Mouse (Mus musculus) MEL (cell line): ENCODE results near the gene Nek4. TPM values are rescaled to one million over a fixed set of nuclear protein-coding genes. Genes with fewer than 3 reads are reported as not detected.

ENCODE experiments used
- DNase-seq: peaks from one replicate; pipeline ENCODE4 v3.0.0; 2011; ENCODE audit warnings: low read depth, low spot score
- H3K27ac ChIP-seq: 2 replicates; pipeline ENCODE4 v1.5.1; 2012; ENCODE audit warnings: low read depth, mild to moderate bottlenecking, control low read depth, low read length, moderate library complexity; ENCODE audit not compliant: control insufficient read depth
- H3K27me3 ChIP-seq, 2 experiments: fragments of 150-350 bp in 1 of 2; sonication (generic) in 1 of 2; 2 replicates each; pipeline ENCODE4 v1.6.1; 2012; ENCODE audit warnings: low read length in 2 of 2, mild to moderate bottlenecking in 2 of 2, improper control_type of control experiment in 1 of 2, moderate library complexity in 1 of 2; ENCODE audit not compliant: insufficient read depth in 2 of 2, control insufficient read depth in 1 of 2
- H3K36me3 ChIP-seq, 2 experiments: 2 replicates each; pipeline ENCODE4 v1.6.1; 2012 to 2014; ENCODE audit warnings: low read length in 2 of 2, improper control_type of control experiment in 1 of 2, inconsistent platforms in 1 of 2, mild to moderate bottlenecking in 1 of 2; ENCODE audit not compliant: insufficient read depth in 2 of 2, control insufficient read depth in 1 of 2
- H3K4me1 ChIP-seq, 2 experiments: fragments of 150-350 bp in 1 of 2; sonication (generic) in 1 of 2; 2 replicates each; pipeline ENCODE4 v1.6.1; 2012; ENCODE audit warnings: low read length in 2 of 2, improper control_type of control experiment in 1 of 2, mild to moderate bottlenecking in 1 of 2; ENCODE audit not compliant: insufficient read depth in 2 of 2, control insufficient read depth in 1 of 2
- H3K4me3 ChIP-seq, 2 experiments: fragments of 150-350 bp in 1 of 2; sonication (generic) in 1 of 2; 2 replicates each; pipeline ENCODE4 v1.5.1; 2012; ENCODE audit warnings: low read depth in 2 of 2, low read length in 2 of 2, mild to moderate bottlenecking in 2 of 2, moderate library complexity in 2 of 2, control low read depth in 1 of 2, improper control_type of control experiment in 1 of 2; ENCODE audit not compliant: control insufficient read depth in 1 of 2, insufficient read depth in 1 of 2
- H3K79me2 ChIP-seq: 2 replicates; pipeline ENCODE4 v1.6.1; 2012; ENCODE audit warnings: mild to moderate bottlenecking, low read length, moderate library complexity; ENCODE audit not compliant: control insufficient read depth, poor library complexity, insufficient read depth
- H3K9ac ChIP-seq: 2 replicates; pipeline ENCODE4 v1.6.1; 2012; ENCODE audit warnings: low read depth, mild to moderate bottlenecking, control low read depth, low read length, moderate library complexity; ENCODE audit not compliant: control insufficient read depth, poor library complexity, severe bottlenecking
- H3K9me3 ChIP-seq: fragments of 150-350 bp; sonication (generic); replicated peaks from 2 replicates; pipeline ENCODE4 v1.6.1; 2012; ENCODE audit warnings: mild to moderate bottlenecking, low read length, improper control_type of control experiment, moderate library complexity; ENCODE audit not compliant: insufficient read depth
- CHD1 ChIP-seq: IDR thresholded peaks from 2 replicates; pipeline ENCODE4 v1.6.1; 2012; ENCODE audit warnings: low read depth, mild to moderate bottlenecking, inconsistent platforms, low read length, improper control_type of control experiment
- CHD2 ChIP-seq: IDR thresholded peaks from 2 replicates; pipeline ENCODE4 v1.6.1; 2011; ENCODE audit warnings: low read length, improper control_type of control experiment
- CTCF ChIP-seq, 3 experiments: IDR thresholded peaks in 2 of 3; conservative IDR thresholded peaks in 1 of 3; 2 replicates each; pipeline ENCODE4 v1.5.1; 2011 to 2012; ENCODE audit warnings: low read length in 3 of 3, low read depth in 2 of 3, mild to moderate bottlenecking in 2 of 3, improper control_type of control experiment in 1 of 3, inconsistent platforms in 1 of 3, mixed read lengths in 1 of 3, moderate library complexity in 1 of 3; ENCODE audit not compliant: control insufficient read depth in 1 of 3, insufficient read depth in 1 of 3, poor library complexity in 1 of 3, severe bottlenecking in 1 of 3
- E2F4 ChIP-seq: IDR thresholded peaks from 2 replicates; pipeline ENCODE4 v1.6.1; 2011; ENCODE audit warnings: low read depth, low read length, improper control_type of control experiment, borderline replicate concordance
- EP300 ChIP-seq, 2 experiments: IDR thresholded peaks; 2 replicates each; pipeline ENCODE4 v1.6.1; 2011; ENCODE audit warnings: improper control_type of control experiment in 2 of 2, low read length in 2 of 2, low read depth in 1 of 2, mild to moderate bottlenecking in 1 of 2
- ETS1 ChIP-seq: IDR thresholded peaks from 2 replicates; pipeline ENCODE4 v1.6.1; 2012; ENCODE audit warnings: low read depth, mild to moderate bottlenecking, inconsistent platforms, low read length, improper control_type of control experiment, moderate library complexity
- GATA1 ChIP-seq: IDR thresholded peaks from 2 replicates; pipeline ENCODE4 v1.6.1; 2011; ENCODE audit warnings: low read depth, low read length, improper control_type of control experiment
- HCFC1 ChIP-seq: IDR thresholded peaks from 2 replicates; pipeline ENCODE4 v1.6.1; 2012; ENCODE audit warnings: low read depth, mild to moderate bottlenecking, inconsistent platforms, low read length, improper control_type of control experiment, moderate library complexity
- JUND ChIP-seq: IDR thresholded peaks from 2 replicates; pipeline ENCODE4 v1.6.1; 2011; ENCODE audit warnings: low read depth, mild to moderate bottlenecking, improper control_type of control experiment, low read length
- MAX ChIP-seq: IDR thresholded peaks from 2 replicates; pipeline ENCODE4 v1.6.1; 2011; ENCODE audit warnings: low read length, improper control_type of control experiment
- MAZ ChIP-seq: IDR thresholded peaks from 2 replicates; pipeline ENCODE4 v1.6.1; 2012; ENCODE audit warnings: low read depth, mild to moderate bottlenecking, inconsistent platforms, low read length, improper control_type of control experiment
- MEF2A ChIP-seq: IDR thresholded peaks from 2 replicates; pipeline ENCODE4 v1.6.1; 2014; ENCODE audit warnings: low read depth, mild to moderate bottlenecking, inconsistent platforms, low read length, improper control_type of control experiment; ENCODE audit not compliant: poor library complexity, insufficient replicate concordance, severe bottlenecking; ENCODE audit errors: extremely low read depth
- MYB ChIP-seq: IDR thresholded peaks from 2 replicates; pipeline ENCODE4 v1.6.1; 2011; ENCODE audit warnings: mild to moderate bottlenecking, low read depth, low read length, improper control_type of control experiment
- MYC ChIP-seq: IDR thresholded peaks from 2 replicates; pipeline ENCODE4 v1.6.1; 2011; ENCODE audit warnings: low read depth, mild to moderate bottlenecking, low read length, improper control_type of control experiment, moderate library complexity
- NRF1 ChIP-seq: IDR thresholded peaks from 2 replicates; pipeline ENCODE4 v1.6.1; 2014; ENCODE audit warnings: low read depth, mild to moderate bottlenecking, inconsistent platforms, low read length, improper control_type of control experiment, moderate library complexity; ENCODE audit not compliant: poor library complexity, insufficient read depth, severe bottlenecking
- POLR2A ChIP-seq, 2 experiments: IDR thresholded peaks; 2 replicates each; pipeline ENCODE4 v1.6.1; 2011 to 2012; ENCODE audit warnings: low read length in 2 of 2, mild to moderate bottlenecking in 2 of 2, control low read depth in 1 of 2, improper control_type of control experiment in 1 of 2, low read depth in 1 of 2, moderate library complexity in 1 of 2; ENCODE audit not compliant: control insufficient read depth in 1 of 2, insufficient read depth in 1 of 2, poor library complexity in 1 of 2
- POLR2AphosphoS2 ChIP-seq: IDR thresholded peaks from 2 replicates; pipeline ENCODE4 v1.6.1; 2011; ENCODE audit warnings: low read length, improper control_type of control experiment
- RCOR1 ChIP-seq: IDR thresholded peaks from 2 replicates; pipeline ENCODE4 v1.6.1; 2012; ENCODE audit warnings: low read depth, mild to moderate bottlenecking, inconsistent platforms, low read length, improper control_type of control experiment
- SIN3A ChIP-seq: IDR thresholded peaks from 2 replicates; pipeline ENCODE4 v1.6.1; 2012; ENCODE audit warnings: low read length, improper control_type of control experiment, inconsistent platforms
- SMC3 ChIP-seq: IDR thresholded peaks from 2 replicates; pipeline ENCODE4 v1.6.1; 2011; ENCODE audit warnings: low read depth, low read length, improper control_type of control experiment
- USF2 ChIP-seq, 2 experiments: IDR thresholded peaks; 2 replicates each; pipeline ENCODE4 v1.6.1; 2011 to 2012; ENCODE audit warnings: improper control_type of control experiment in 2 of 2, low read length in 2 of 2, borderline replicate concordance in 1 of 2, inconsistent platforms in 1 of 2, low read depth in 1 of 2, mild to moderate bottlenecking in 1 of 2; ENCODE audit not compliant: insufficient read depth in 1 of 2
- ZC3H11A ChIP-seq: IDR thresholded peaks from 2 replicates; pipeline ENCODE4 v1.6.1; 2012; ENCODE audit warnings: low read depth, mild to moderate bottlenecking, inconsistent platforms, low read length, improper control_type of control experiment
- ZKSCAN1 ChIP-seq: IDR thresholded peaks from 2 replicates; pipeline ENCODE4 v1.6.1; 2012; ENCODE audit warnings: low read depth, mild to moderate bottlenecking, inconsistent platforms, low read length, improper control_type of control experiment, moderate library complexity
- ZNF384 ChIP-seq: IDR thresholded peaks from 2 replicates; pipeline ENCODE4 v1.6.1; 2012; ENCODE audit warnings: low read depth, mild to moderate bottlenecking, inconsistent platforms, low read length, improper control_type of control experiment
- polyA plus RNA-seq, 2 experiments: library from polyadenylated mRNA; stranded (reverse) in 1 of 2; unstranded in 1 of 2; fragments of >175 nt in 1 of 2; fragments of >200 nt in 1 of 2; gene quantifications; 2 replicates each; pipeline versions ENCODE4 v1.2.1 to v1.2.4; 2012; ENCODE audit warnings: low replicate concordance in 2 of 2, low read depth in 1 of 2; ENCODE audit not compliant: insufficient read length in 2 of 2, insufficient read depth in 1 of 2, missing spikeins in 1 of 2
- total RNA-seq: library from RNA; depleted of rRNA; stranded (reverse); fragments of 300-350 nt; gene quantifications from 2 replicates; pipeline ENCODE4 v1.2.3, GENCODE M21; 2012

Nek4 gene
- total and polyA plus RNA-seq, 3 experiments, result 16.6 to 19.3 TPM; not detected in 1

GRCm38 (mm10) chr14:30912641-30913040 is 38.5 kb upstream of the Nek4 start:
- H3K4me1 ChIP-seq, result peaks cover 2 to 12% of the 10 kb centered on the region in 2 experiments
- H3K79me2 ChIP-seq, result no peaks in the 10 kb centered on the region
- peaks cover 0 to 5% of the 10 kb centered on the region in 2 experiments; a peak in 2 of 4 replicates for H3K36me3 ChIP-seq
- H3K27ac ChIP-seq, result no peak overlapping the region
- no peak overlapping the region for H3K4me3 ChIP-seq
- DNase-seq, result no peak
- H3K9ac ChIP-seq, result no peak overlapping the region
- no peaks in the 10 kb centered on the region for H3K9me3 ChIP-seq
- peaks cover 0 to 1% of the 10 kb centered on the region in 2 experiments; a peak in 1 of 4 replicates for H3K27me3 ChIP-seq
- TF ChIP-seq MEF2A, result no peak
- no peak for TF ChIP-seq MYB
- TF ChIP-seq JUND, result no peak
- TF ChIP-seq CHD1, result no peak
- no peak for TF ChIP-seq USF2 (IDR thresholded peaks at IDR 0.05; ENCODE audit: borderline replicate concordance in 1 of 2, insufficient read depth in 1 of 2, low read depth in 1 of 2, low read length in 2 of 2)

- no peak for DNase-seq
- TF ChIP-seq POLR2AphosphoS2 (no peak), ETS1 (no peak), E2F4 (no peak), CHD2 (no peak), GATA1 (no peak), SIN3A (no peak), CHD1 (no peak), SMC3 (no peak), MAZ (no peak)
- Histone ChIP-seq H3K79me2 (no peaks in the 10 kb centered on the region), H3K27ac (no peak overlapping the region), H3K9ac (no peak overlapping the region), H3K4me1 (0 out of 4 replicates have a peak, but pooled peaks cover 0 to 12% of the 10 kb centered on the region in 2 experiments), H3K27me3 (peaks cover 0 to 1% of the 10 kb centered on the region in 2 experiments; a peak in 1 of 4 replicates), H3K36me3 (peaks cover 0 to 6% of the 10 kb centered on the region in 2 experiments; a peak in 2 of 4 replicates), H3K4me3 (no peak overlapping the region), H3K9me3 (no peaks in the 10 kb centered on the region)
Observed at GRCm38 (mm10) chr14:30913404-30913803, 37.8 kb upstream of the Nek4 start.

GRCm38 (mm10) chr14:30916516-30916915 is 34.7 kb upstream of the Nek4 start:
- DNase-seq, result no peak
- no peak overlapping the region for H3K4me3 ChIP-seq
- H3K27ac ChIP-seq, result no peak overlapping the region
- peaks cover 0 to 1% of the 10 kb centered on the region in 2 experiments; a peak in 1 of 4 replicates for H3K27me3 ChIP-seq
- H3K4me1 ChIP-seq, result 0 out of 4 replicates have a peak, but pooled peaks cover 0 to 11% of the 10 kb centered on the region in 2 experiments
- no peaks in the 10 kb centered on the region for H3K79me2 ChIP-seq
- H3K9me3 ChIP-seq, result no peaks in the 10 kb centered on the region
- H3K9ac ChIP-seq, result no peak overlapping the region
- peaks cover 0 to 6% of the 10 kb centered on the region in 2 experiments; a peak in 2 of 4 replicates for H3K36me3 ChIP-seq
- no peak for TF ChIP-seq ZC3H11A
- no peak for TF ChIP-seq CTCF (IDR thresholded peaks at IDR 0.05 in 2 of 3, conservative IDR thresholded peaks at IDR 0.05 in 1 of 3; ENCODE audit: control insufficient read depth in 1 of 3, insufficient read depth in 1 of 3, low read depth in 2 of 3, low read length in 3 of 3, poor library complexity in 1 of 3, severe bottlenecking in 1 of 3)
- no peak for TF ChIP-seq SMC3
- no peak for TF ChIP-seq MYC
- TF ChIP-seq JUND, result no peak
- TF ChIP-seq MAX, result no peak
- no peak for TF ChIP-seq NRF1
- no peak for TF ChIP-seq ZKSCAN1
- TF ChIP-seq GATA1, result no peak
- no peak for TF ChIP-seq ZNF384
- TF ChIP-seq ETS1, result no peak
- no peak for TF ChIP-seq CHD2
- no peak for TF ChIP-seq RCOR1
- TF ChIP-seq POLR2A (IDR thresholded peaks at IDR 0.05; ENCODE audit: control insufficient read depth in 1 of 2, insufficient read depth in 1 of 2, low read depth in 1 of 2, low read length in 2 of 2, poor library complexity in 1 of 2), result no peak
- TF ChIP-seq MYB, result no peak
- no peak for TF ChIP-seq POLR2AphosphoS2
- no peak for TF ChIP-seq EP300 (IDR thresholded peaks at IDR 0.05; ENCODE audit: low read depth in 1 of 2, low read length in 2 of 2)
- TF ChIP-seq HCFC1, result no peak
